Mouse (Mus musculus) liver, embryonic 11.5 days (tissue): Measurements from ENCODE around the gene Ryr2. TPM values are rescaled to one million over a fixed set of nuclear protein-coding genes. Genes with fewer than 3 reads are reported as not detected.

Experiments
- ATAC-seq: fragments of 200-750 bp; cut with Nextera tagmentation; replicated peaks from 2 replicates; pipeline ENCODE4 v1.8.0; 2017; ENCODE audit warnings: moderate number of reproducible peaks, mild to moderate bottlenecking, moderate TSS enrichment, moderate library complexity; ENCODE audit not compliant: low FRiP score
- DNase-seq: peaks from one replicate; pipeline ENCODE4 v3.0.0-alpha.2; 2017; ENCODE audit warnings: low spot score
- H3K27ac ChIP-seq: fragments of 300-500 bp; sonication (generic); 2 replicates; pipeline ENCODE4 v1.5.1; 2014; ENCODE audit warnings: mild to moderate bottlenecking, low read depth, low read length, control low read depth
- H3K27me3 ChIP-seq: fragments of 300-500 bp; sonication (generic); replicated peaks from 2 replicates; pipeline ENCODE4 v1.6.1; 2014; ENCODE audit warnings: low read length, mixed read lengths; ENCODE audit not compliant: control insufficient read depth, insufficient read depth
- H3K36me3 ChIP-seq: fragments of 300-500 bp; sonication (generic); 2 replicates; pipeline ENCODE4 v1.6.1; 2014; ENCODE audit warnings: mild to moderate bottlenecking, low read length, moderate library complexity, mixed read lengths; ENCODE audit not compliant: control insufficient read depth, insufficient read depth
- H3K4me1 ChIP-seq: fragments of 300-500 bp; sonication (generic); replicated peaks from 2 replicates; pipeline ENCODE4 v1.6.1; 2014; ENCODE audit warnings: low read length, mixed read lengths; ENCODE audit not compliant: control insufficient read depth, insufficient read depth
- H3K4me2 ChIP-seq: fragments of 300-500 bp; sonication (generic); 2 replicates; pipeline ENCODE4 v1.6.1; 2014; ENCODE audit warnings: mild to moderate bottlenecking, control low read depth, moderate library complexity
- H3K4me3 ChIP-seq: fragments of 300-500 bp; sonication (generic); 2 replicates; pipeline ENCODE4 v1.5.1; 2014; ENCODE audit warnings: low read depth, low read length, control low read depth
- H3K9ac ChIP-seq: fragments of 300-500 bp; sonication (generic); 2 replicates; pipeline ENCODE4 v1.6.1; 2014; ENCODE audit warnings: low read depth, low read length, control low read depth
- H3K9me3 ChIP-seq: fragments of 300-500 bp; sonication (generic); 2 replicates; pipeline ENCODE4 v1.6.1; 2016; ENCODE audit warnings: low read length, inconsistent platforms, mixed read lengths; ENCODE audit not compliant: control insufficient read depth
- WGBS: fragments of 180-500 bp; shearing (Covaris S2); extraction: QIAGEN DNeasy Blood & Tissue Kit; methylation state at CpG from one replicate; pipeline ENCODE4 v1.1.7; 2014; 5-methylcytosine and 5-hydroxymethylcytosine counted together
- polyA plus RNA-seq: library from polyadenylated mRNA; unstranded; fragments of >200 nt; fragmentation: Nextera tagmentation; extraction: Ambion mirVana; gene quantifications from 2 replicates; pipeline ENCODE4 v1.2.1, GENCODE M21; 2014

The Ryr2 gene
- polyA plus RNA-seq, 1 experiment from 2014 or later, result 0.88 TPM

GRCm38 (mm10) chr13:11914682-11915081 lies 192.1 kb downstream of the Ryr2 start:
- 75% methylated on average over 3 of the region's 3 CpGs for WGBS
- DNase-seq (no peak), ATAC-seq (no peak)
- Histone ChIP-seq H3K4me1 (no peaks in the 10 kb centered on the region), H3K4me2 (no peak overlapping the region), H3K9ac (no peak overlapping the region), H3K4me3 (no peak overlapping the region), H3K27me3 (no peaks in the 10 kb centered on the region), H3K36me3 (no peaks in the 10 kb centered on the region), H3K27ac (no peak overlapping the region), H3K9me3 (no peaks in the 10 kb centered on the region)

DNA sequence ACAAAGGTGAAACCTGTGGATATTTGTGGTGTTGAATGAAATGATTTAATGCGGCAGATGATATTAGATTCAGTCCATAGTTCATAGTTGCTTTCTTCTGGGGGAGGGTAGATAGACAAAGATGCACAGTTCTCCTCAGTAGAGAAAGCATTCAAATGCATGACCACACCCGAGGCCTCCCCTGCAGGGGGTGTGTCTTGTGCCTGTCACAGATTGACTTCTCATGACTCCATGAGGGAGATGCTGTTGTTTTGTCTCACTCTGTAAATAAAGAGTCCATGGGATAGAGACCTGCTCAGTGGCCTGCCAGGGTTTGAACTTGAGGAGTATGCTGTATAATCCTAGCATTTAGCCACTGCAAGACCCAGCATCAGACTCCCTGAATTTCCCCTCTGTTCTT lies 194.5 kb downstream of the Ryr2 start:
- H3K4me3 ChIP-seq, result no peak overlapping the region
- no peaks in the 10 kb centered on the region for H3K4me1 ChIP-seq
- 78% methylated on average over 2 of the region's 2 CpGs for WGBS
- no peaks in the 10 kb centered on the region for H3K9me3 ChIP-seq
- ATAC-seq (no peak), DNase-seq (no peak)
- H3K9ac ChIP-seq, result no peak overlapping the region
- no peaks in the 10 kb centered on the region for H3K27me3 ChIP-seq
- no peak overlapping the region for H3K27ac ChIP-seq
- no peak overlapping the region for H3K4me2 ChIP-seq
- no peaks in the 10 kb centered on the region for H3K36me3 ChIP-seq

DNA sequence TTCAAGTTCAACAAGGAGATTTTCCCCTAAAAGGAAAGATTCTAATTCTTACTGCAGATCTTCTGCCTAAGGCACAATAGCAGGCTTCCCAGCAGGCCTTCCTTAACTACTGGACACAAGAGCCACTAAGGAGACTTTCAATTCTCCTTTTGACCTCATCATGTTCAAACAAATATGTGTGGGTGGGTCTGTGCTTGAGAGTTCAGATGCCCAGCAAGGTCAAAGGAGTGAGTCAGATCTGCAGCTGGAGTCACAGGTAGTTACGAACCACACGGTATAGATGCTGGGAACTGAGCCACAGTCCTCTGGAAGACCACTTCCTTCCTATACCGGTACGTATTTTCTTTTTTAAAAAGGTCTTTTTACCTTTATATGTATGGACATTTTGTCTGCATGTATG lies 198.6 kb downstream of the Ryr2 start:
- no peak overlapping the region for H3K9ac ChIP-seq
- no peaks in the 10 kb centered on the region for H3K27me3 ChIP-seq
- DNase-seq (no peak), ATAC-seq (no peak)
- no peak overlapping the region for H3K27ac ChIP-seq
- H3K4me1 ChIP-seq, result no peaks in the 10 kb centered on the region
- H3K36me3 ChIP-seq, result no peaks in the 10 kb centered on the region
- H3K9me3 ChIP-seq, result no peaks in the 10 kb centered on the region
- WGBS, result 72% methylated on average over 4 of the region's 4 CpGs
- no peak overlapping the region for H3K4me2 ChIP-seq
- no peak overlapping the region for H3K4me3 ChIP-seq

DNA sequence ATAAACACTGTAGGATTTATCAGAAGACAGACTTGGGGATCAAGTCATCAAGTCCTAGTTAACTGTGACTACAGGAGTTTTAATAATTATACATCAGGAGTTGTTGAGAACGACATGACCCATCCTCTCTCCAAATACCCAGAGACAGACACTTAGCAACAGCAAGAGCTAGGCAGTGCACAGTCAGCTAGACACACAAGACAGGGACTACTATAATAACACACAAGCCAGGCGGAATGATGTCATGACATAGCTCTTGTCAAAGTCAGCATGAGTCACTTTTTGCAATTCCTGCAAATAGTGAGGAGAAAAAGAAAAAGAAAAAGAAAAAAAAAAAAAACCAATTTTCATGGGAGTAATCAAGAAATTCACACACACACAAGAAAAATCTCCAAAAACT lies 201.6 kb downstream of the Ryr2 start:
- no peak overlapping the region for H3K4me2 ChIP-seq
- no peaks in the 10 kb centered on the region for H3K4me1 ChIP-seq
- H3K27me3 ChIP-seq, result no peaks in the 10 kb centered on the region
- H3K27ac ChIP-seq, result no peak overlapping the region
- H3K36me3 ChIP-seq, result no peaks in the 10 kb centered on the region
- no peak for DNase-seq
- H3K4me3 ChIP-seq, result no peak overlapping the region
- no peak for ATAC-seq
- WGBS, result 67% methylated on average over 2 of the region's 2 CpGs
- no peaks in the 10 kb centered on the region for H3K9me3 ChIP-seq
- H3K9ac ChIP-seq, result no peak overlapping the region

DNA sequence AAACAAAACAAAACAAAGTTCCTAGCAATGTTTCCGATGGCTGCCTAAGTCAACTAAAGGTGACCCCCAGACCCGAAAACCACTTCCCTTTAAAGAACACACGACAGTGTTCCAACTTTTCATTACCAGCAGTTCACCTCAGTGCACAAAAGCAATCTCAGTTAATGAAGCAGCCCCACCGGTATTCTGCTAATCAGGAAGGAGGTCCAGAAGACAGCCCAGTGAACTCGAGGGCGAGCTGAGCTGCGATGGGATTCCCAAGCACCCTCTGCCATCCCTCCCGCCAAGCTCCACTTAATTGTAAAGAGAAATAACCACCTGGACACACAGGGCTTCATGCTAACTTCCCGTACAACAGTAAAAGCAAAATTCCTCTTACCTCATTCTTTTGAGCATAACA lies 203.5 kb downstream of the Ryr2 start:
- no peak overlapping the region for H3K4me2 ChIP-seq
- ATAC-seq (no peak), DNase-seq (no peak)
- no peaks in the 10 kb centered on the region for H3K27me3 ChIP-seq
- H3K36me3 ChIP-seq, result no peaks in the 10 kb centered on the region
- no peak overlapping the region for H3K27ac ChIP-seq
- no peaks in the 10 kb centered on the region for H3K9me3 ChIP-seq
- no peaks in the 10 kb centered on the region for H3K4me1 ChIP-seq
- no peak overlapping the region for H3K4me3 ChIP-seq
- no peak overlapping the region for H3K9ac ChIP-seq
- 67% methylated on average over 9 of the region's 9 CpGs for WGBS

- Histone ChIP-seq H3K27ac (no peak overlapping the region), H3K9me3 (no peaks in the 10 kb centered on the region), H3K4me2 (no peak overlapping the region), H3K9ac (no peak overlapping the region), H3K27me3 (no peaks in the 10 kb centered on the region), H3K4me3 (no peak overlapping the region), H3K4me1 (no peaks in the 10 kb centered on the region), H3K36me3 (no peaks in the 10 kb centered on the region)
- no peak for DNase-seq
- no peak for ATAC-seq
- WGBS, result 73% methylated on average over 6 of the region's 6 CpGs
These were observed 203.9 kb downstream of the Ryr2 start for GRCm38 (mm10) chr13:11902856-11903255.

- DNase-seq (no peak), ATAC-seq (no peak)
- no peak overlapping the region for H3K9ac ChIP-seq
- H3K4me2 ChIP-seq, result no peak overlapping the region
- H3K4me1 ChIP-seq, result no peaks in the 10 kb centered on the region
- WGBS, result 77% methylated on average over 2 of the region's 2 CpGs
- no peaks in the 10 kb centered on the region for H3K27me3 ChIP-seq
- no peak overlapping the region for H3K27ac ChIP-seq
- H3K36me3 ChIP-seq, result no peaks in the 10 kb centered on the region
- no peak overlapping the region for H3K4me3 ChIP-seq
- no peaks in the 10 kb centered on the region for H3K9me3 ChIP-seq
These were observed 206.1 kb downstream of the Ryr2 start for GRCm38 (mm10) chr13:11900631-11901030.

GRCm38 (mm10) chr13:11895631-11896030 lies 211.1 kb downstream of the Ryr2 start:
- DNase-seq (no peak), ATAC-seq (no peak)
- WGBS, result 79% methylated on average over 1 of the region's 1 CpGs
- H3K9ac ChIP-seq, result no peak overlapping the region
- H3K4me3 ChIP-seq, result no peak overlapping the region
- H3K36me3 ChIP-seq, result no peaks in the 10 kb centered on the region
- no peaks in the 10 kb centered on the region for H3K4me1 ChIP-seq
- H3K9me3 ChIP-seq, result no peaks in the 10 kb centered on the region
- H3K27me3 ChIP-seq, result no peaks in the 10 kb centered on the region
- no peak overlapping the region for H3K27ac ChIP-seq
- no peak overlapping the region for H3K4me2 ChIP-seq

DNA sequence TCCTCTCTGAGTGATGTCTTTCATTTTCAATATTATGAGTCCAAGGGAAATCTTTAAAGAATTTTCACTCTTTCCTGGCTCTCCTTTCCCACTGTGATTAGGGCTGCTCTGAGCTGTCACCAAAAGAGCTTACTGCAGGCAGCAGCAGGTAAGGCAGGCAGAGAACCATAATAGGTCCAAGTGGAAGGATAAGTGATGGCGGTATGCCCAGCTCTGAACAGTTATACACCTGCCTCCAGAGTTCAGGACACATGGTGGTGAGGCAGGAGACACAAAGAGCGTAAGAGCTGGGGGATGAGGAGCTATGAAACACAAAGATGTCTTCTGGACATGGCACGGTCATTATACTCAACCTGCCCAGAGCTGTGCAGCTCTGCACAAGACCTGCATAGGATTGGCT lies 215.0 kb downstream of the Ryr2 start:
- no peaks in the 10 kb centered on the region for H3K4me1 ChIP-seq
- H3K27me3 ChIP-seq, result no peaks in the 10 kb centered on the region
- ATAC-seq, result no peak
- H3K9me3 ChIP-seq, result no peaks in the 10 kb centered on the region
- H3K4me3 ChIP-seq, result no peak overlapping the region
- no peak overlapping the region for H3K27ac ChIP-seq
- no peak overlapping the region for H3K4me2 ChIP-seq
- no peak overlapping the region for H3K9ac ChIP-seq
- no peak for DNase-seq
- 84% methylated on average over 3 of the region's 3 CpGs for WGBS
- H3K36me3 ChIP-seq, result no peaks in the 10 kb centered on the region
